Mouse (Mus musculus): ENCODE results near the gene Ephx1.
"Not testable (repeated sequence)": the region's sequence is repeated elsewhere in the genome, so short reads cannot be mapped to it uniquely, and the experiment has no call there.

Gene Ephx1

GRCm38 (mm10) chr1:181012416-181012815 is 8.3 kb downstream of the Ephx1 start:
- no peak for DNase-seq

- no peak for DNase-seq
Observed at GRCm38 (mm10) chr1:181011601-181012000, 9.1 kb downstream of the Ephx1 start.

- no peak for DNase-seq
Observed at GRCm38 (mm10) chr1:181010171-181010932, 10.4 kb downstream of the Ephx1 start.

- DNase-seq = no peak
Observed at GRCm38 (mm10) chr1:181009754-181010153, 10.9 kb downstream of the Ephx1 start.

GRCm38 (mm10) chr1:181009011-181009590 is 11.6 kb downstream of the Ephx1 start:
- DNase-seq = no peak

GRCm38 (mm10) chr1:181008266-181008665 is 12.4 kb downstream of the Ephx1 start:
- no peak for DNase-seq

GRCm38 (mm10) chr1:181007831-181008230 is 12.9 kb downstream of the Ephx1 start:
- no peak for DNase-seq

- no peak for DNase-seq
Observed at GRCm38 (mm10) chr1:181005331-181005730, 15.4 kb downstream of the Ephx1 start.

GRCm38 (mm10) chr1:181003790-181004189 is 16.9 kb downstream of the Ephx1 start:
- no peak for DNase-seq

GRCm38 (mm10) chr1:181001621-181002020 is 19.1 kb downstream of the Ephx1 start:
- no peak for DNase-seq

GRCm38 (mm10) chr1:181001217-181001616 is 19.5 kb downstream of the Ephx1 start:
- no peak for DNase-seq

- no peak for DNase-seq
Observed at GRCm38 (mm10) chr1:181000501-181001092, 20.1 kb downstream of the Ephx1 start.

- no peak for DNase-seq
Observed at GRCm38 (mm10) chr1:180992142-180992541, 28.6 kb downstream of the Ephx1 start.

GRCm38 (mm10) chr1:180990671-180991070 is 30.0 kb downstream of the Ephx1 start:
- DNase-seq = no peak

- DNase-seq = peak; percentile 64
Observed at GRCm38 (mm10) chr1:180987759-180988158, 32.9 kb downstream of the Ephx1 start.

- DNase-seq = no peak
Observed at GRCm38 (mm10) chr1:180986701-180987100, 34.0 kb downstream of the Ephx1 start.

GRCm38 (mm10) chr1:180981298-180982046 is 39.2 kb downstream of the Ephx1 start:
- not testable (repeated sequence) for DNase-seq

- DNase-seq = no peak
Observed at GRCm38 (mm10) chr1:180980464-180980863, 40.2 kb downstream of the Ephx1 start.

- DNase-seq = no peak
Observed at GRCm38 (mm10) chr1:180979484-180980251, 41.0 kb downstream of the Ephx1 start.

GRCm38 (mm10) chr1:180976110-180976679 is 44.5 kb downstream of the Ephx1 start:
- DNase-seq = no peak

GRCm38 (mm10) chr1:180974126-180974746 is 46.5 kb downstream of the Ephx1 start:
- DNase-seq = no peak

- DNase-seq = no peak
Observed at GRCm38 (mm10) chr1:180972941-180973340, 47.8 kb downstream of the Ephx1 start.

All from right cerebral cortex, postnatal 25 days (tissue).